Comparison of ENCODE assay signal across 8 mouse cellular contexts in the genomic region with DNA sequence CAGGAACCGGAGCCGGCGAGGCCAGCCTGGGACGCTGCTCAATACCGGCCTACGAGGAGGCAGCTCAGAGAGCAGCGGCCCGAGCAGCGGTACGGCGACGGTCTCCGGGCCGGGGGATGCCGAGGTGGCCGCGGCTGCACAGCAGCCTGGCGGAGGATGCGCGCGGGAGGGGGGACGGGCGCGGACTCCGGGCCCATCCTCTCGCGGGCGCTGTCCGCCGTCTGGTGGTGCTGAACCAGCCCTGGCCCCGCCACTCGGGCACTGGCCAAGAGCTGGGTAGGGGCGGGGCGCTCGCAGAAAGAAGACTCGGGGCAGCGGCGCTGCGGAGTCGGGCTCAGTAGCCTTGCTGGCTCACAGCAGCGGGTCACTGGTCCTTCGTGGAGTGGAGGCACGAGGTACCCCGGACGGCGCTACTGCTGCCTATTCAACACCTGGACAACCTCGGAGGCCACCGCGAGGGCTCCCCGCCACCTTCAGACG. TPM values are rescaled to one million over a fixed set of nuclear protein-coding genes. Genes with fewer than 3 reads are reported as not detected.
DNase-seq lines count a peak whose midpoint lies in the region; ATAC-seq and TF ChIP-seq lines count a peak whose summit lies in the region.

No protein-coding gene starts in this region.

- H3K27ac ChIP-seq in CH12.LX (ENCODE audit: insufficient read depth, low read depth), result no peak overlapping the region
- peak overlapping the region; percentile 97 for H3K27ac ChIP-seq in forebrain, embryonic 15.5 days (replicated peaks)
- H3K27ac ChIP-seq in liver, postnatal 0 days (ENCODE audit: low read depth), result no peak overlapping the region
- peak overlapping the region; percentile 98 for H3K27ac ChIP-seq in neural tube, embryonic 14.5 days (ENCODE audit: low read depth, low read length)
- no peak overlapping the region for H3K27ac ChIP-seq in testis, adult 2 months (ENCODE audit: control insufficient read depth, insufficient read depth, low read depth, low read length)

- H3K4me3 ChIP-seq in CH12.LX (replicated peaks in 1 of 3; ENCODE audit: low read depth in 2 of 3, low read length in 2 of 3, poor library complexity in 1 of 3), result peak overlapping the region in 2 of 3 experiments; percentile 39 to 65
- H3K4me3 ChIP-seq in forebrain, embryonic 15.5 days, result peak overlapping the region; percentile 73
- peak overlapping the region; percentile 49 for H3K4me3 ChIP-seq in liver, postnatal 0 days (ENCODE audit: low read depth, low read length)
- peak overlapping the region; percentile 81 for H3K4me3 ChIP-seq in neural tube, embryonic 14.5 days (ENCODE audit: low read depth, low read length)
- H3K4me3 ChIP-seq in testis, adult 2 months (ENCODE audit: control insufficient read depth, low read depth, low read length), result peak overlapping the region; percentile 60

- TF ChIP-seq RAD21 in CH12.LX (IDR thresholded peaks at IDR 0.05; ENCODE audit: low read depth, low read length), result no peak

- in situ Hi-C loops in CH12.LX (cut with MboI; ENCODE audit: low pct_ligation_motif_present, low pct_unique_long_range_greater_than_20kb, low sequenced_read_pairs), result no loop called here

- H3K36me3 ChIP-seq in CH12.LX (replicated peaks in 1 of 2; ENCODE audit: control insufficient read depth in 1 of 2, insufficient read depth in 1 of 2, low read length in 1 of 2), result no peaks in the 10 kb centered on the region
- H3K36me3 ChIP-seq in forebrain, embryonic 15.5 days, result no peaks in the 10 kb centered on the region
- no peaks in the 10 kb centered on the region for H3K36me3 ChIP-seq in liver, postnatal 0 days (replicated peaks; ENCODE audit: insufficient read depth, low read length)
- no peaks in the 10 kb centered on the region for H3K36me3 ChIP-seq in neural tube, embryonic 14.5 days (ENCODE audit: control insufficient read depth, insufficient read depth, low read length)
- no peaks in the 10 kb centered on the region for H3K36me3 ChIP-seq in testis, adult 2 months (ENCODE audit: control insufficient read depth, insufficient read depth, low read length)

- H3K4me1 ChIP-seq in CH12.LX (ENCODE audit: control insufficient read depth in 1 of 2, insufficient read depth in 2 of 2), result peaks cover 7 to 20% of the 10 kb centered on the region in 2 experiments
- H3K4me1 ChIP-seq in forebrain, embryonic 15.5 days, result peaks cover 54% of the 10 kb centered on the region
- H3K4me1 ChIP-seq in liver, postnatal 0 days (ENCODE audit: insufficient read depth), result peaks cover 25% of the 10 kb centered on the region
- peaks cover 35% of the 10 kb centered on the region for H3K4me1 ChIP-seq in neural tube, embryonic 14.5 days (ENCODE audit: control insufficient read depth, insufficient read depth, low read length)
- H3K4me1 ChIP-seq in testis, adult 2 months (ENCODE audit: control insufficient read depth, insufficient read depth, low read length), result peaks cover 19% of the 10 kb centered on the region

- TF ChIP-seq CTCF in CH12.LX (conservative IDR thresholded peaks at IDR 0.05 in 1 of 2, IDR thresholded peaks at IDR 0.05 in 1 of 2; ENCODE audit: low read depth in 2 of 2, low read length in 2 of 2), result no peak
- TF ChIP-seq CTCF in liver, postnatal 0 days (IDR thresholded peaks at IDR 0.05; ENCODE audit: low read depth), result no peak
- no peak for TF ChIP-seq CTCF in testis, adult 2 months (IDR thresholded peaks at IDR 0.05; ENCODE audit: control insufficient read depth, insufficient read depth, insufficient replicate concordance, low read depth, low read length)

- no peak overlapping the region for H3K9ac ChIP-seq in CH12.LX (ENCODE audit: insufficient read depth, low read depth)
- peak overlapping the region; percentile 67 for H3K9ac ChIP-seq in forebrain, embryonic 15.5 days (replicated peaks)
- H3K9ac ChIP-seq in liver, postnatal 0 days (replicated peaks), result no peak overlapping the region
- H3K9ac ChIP-seq in neural tube, embryonic 14.5 days (replicated peaks; ENCODE audit: low read depth, low read length), result peak overlapping the region; percentile 72

- peak overlapping the region; percentile 77 for H3K4me2 ChIP-seq in CH12.LX (ENCODE audit: insufficient read depth, low read depth, poor library complexity, severe bottlenecking)
- peak overlapping the region; percentile 65 for H3K4me2 ChIP-seq in forebrain, embryonic 15.5 days (replicated peaks)
- H3K4me2 ChIP-seq in liver, postnatal 0 days (ENCODE audit: low read depth, low read length), result peak overlapping the region; percentile 76
- H3K4me2 ChIP-seq in neural tube, embryonic 14.5 days (ENCODE audit: low read depth, low read length), result peak overlapping the region; percentile 77

- peaks cover 52% of the 10 kb centered on the region for H3K27me3 ChIP-seq in CH12.LX (replicated peaks)
- H3K27me3 ChIP-seq in forebrain, embryonic 15.5 days, result peaks cover 20% of the 10 kb centered on the region
- H3K27me3 ChIP-seq in liver, postnatal 0 days (ENCODE audit: insufficient read depth, low read length), result peaks cover 55% of the 10 kb centered on the region
- peaks cover 6% of the 10 kb centered on the region; the same call in 1 of the 2 replicates for H3K27me3 ChIP-seq in neural tube, embryonic 14.5 days (ENCODE audit: control insufficient read depth, insufficient read depth, low read length)
- H3K27me3 ChIP-seq in testis, adult 2 months (ENCODE audit: control insufficient read depth, insufficient read depth, low read length), result no peaks in the 10 kb centered on the region

- ATAC-seq in forebrain, embryonic 15.5 days (replicated peaks), result peak; percentile 69
- ATAC-seq in liver, postnatal 0 days, result peak; percentile 85
- ATAC-seq in neural tube, embryonic 14.5 days (ENCODE audit: low read depth), result peak; percentile 78

- dilution Hi-C loops in CH12.LX (cut with MboI; ENCODE audit: extremely low pct_ligation_motif_present, extremely low pct_unique_long_range_greater_than_20kb, low sequenced_read_pairs), result no loop called here

- TF ChIP-seq EP300 in CH12.LX (IDR thresholded peaks at IDR 0.05; ENCODE audit: low read length), result no peak
- no peak for TF ChIP-seq EP300 in liver, postnatal 0 days (IDR thresholded peaks at IDR 0.05; ENCODE audit: low read depth)

- WGBS in forebrain, embryonic 15.5 days, result 0% methylated on average over 40 of the region's 51 CpGs
- 2% methylated on average over 39 of the region's 51 CpGs for WGBS in liver, postnatal 0 days (ENCODE audit: insufficient replicate concordance)
- WGBS in neural tube, embryonic 14.5 days, result under 1% methylated on average over 41 of the region's 51 CpGs

- H3K79me2 ChIP-seq in CH12.LX (replicated peaks; ENCODE audit: control insufficient read depth, extremely low read depth, insufficient read depth, poor library complexity, severe bottlenecking), result no peaks in the 10 kb centered on the region

- peak; percentile 45 for DNase-seq in CH12.LX (ENCODE audit: extremely low read depth)
- peak; percentile 75 for DNase-seq in cerebellum, adult 11 months
- peak; percentile 93 to 96 for DNase-seq in heart, postnatal 14 days
- peak; percentile 90 to 97 for DNase-seq in kidney, postnatal 36 days
- peak; percentile 89 for DNase-seq in liver, postnatal 0 days

- intact Hi-C loops in heart, postnatal 14 days (cut with DNase I), result no loop called here

- TF ChIP-seq POLR2A in CH12.LX (IDR thresholded peaks at IDR 0.05; ENCODE audit: low read depth, low read length), result no peak
- no peak for TF ChIP-seq POLR2A in testis, adult 2 months (IDR thresholded peaks at IDR 0.05; ENCODE audit: control insufficient read depth, low read depth, low read length)

- peaks cover 17% of the 10 kb centered on the region for H3K9me3 ChIP-seq in CH12.LX (replicated peaks; ENCODE audit: low read length)
- H3K9me3 ChIP-seq in forebrain, embryonic 15.5 days, result no peaks in the 10 kb centered on the region
- no peaks in the 10 kb centered on the region for H3K9me3 ChIP-seq in liver, postnatal 0 days (ENCODE audit: low read length)
- H3K9me3 ChIP-seq in neural tube, embryonic 14.5 days (ENCODE audit: control insufficient read depth, low read length), result no peaks in the 10 kb centered on the region

TF ChIP-seq in CH12.LX, 34 proteins besides CTCF, POLR2A, EP300 and RAD21 (continues in another document):
- TF ChIP-seq ZKSCAN1 (IDR thresholded peaks at IDR 0.05; ENCODE audit: borderline replicate concordance, low read depth, low read length) (no peak), ELF1 (IDR thresholded peaks at IDR 0.05; ENCODE audit: low read depth, low read length) (no peak), MXI1 (IDR thresholded peaks at IDR 0.05; ENCODE audit: low read depth, low read length) (peak; percentile 60; the same call in 1 of the 2 replicates), ZC3H11A (IDR thresholded peaks at IDR 0.05; ENCODE audit: low read depth, low read length) (no peak), USF1 (IDR thresholded peaks at IDR 0.05; ENCODE audit: low read depth, low read length) (no peak), IRF4 (IDR thresholded peaks at IDR 0.05; ENCODE audit: low read depth, low read length) (no peak), E2F4 (IDR thresholded peaks at IDR 0.05; ENCODE audit: insufficient replicate concordance, low read depth, low read length) (no peak), UBTF (IDR thresholded peaks at IDR 0.05; ENCODE audit: low read depth, low read length) (0 out of 2 replicates have a peak, but pooled peaks have one; percentile 56), JUN (IDR thresholded peaks at IDR 0.05; ENCODE audit: insufficient read depth, low read depth, low read length) (no peak), MYC (IDR thresholded peaks at IDR 0.05; ENCODE audit: low read depth, low read length) (no peak), NRF1 (IDR thresholded peaks at IDR 0.05; ENCODE audit: low read depth, low read length) (peak; percentile 41; the same call in 1 of the 2 replicates)

RNA-seq across cellular contexts. Expression of gene Trim67, which starts 0.3 kb away (rescaled TPM):
- total RNA-seq in CH12.LX (2012; rRNA removed) (0.04 and 0.08 TPM in 2 replicates), CH12.LX (2014; rRNA removed) (not detected in 2 replicates)
- 0.04 TPM in 1 of 2 replicates, not detected in the other for polyA plus RNA-seq in CH12.LX (2012; ENCODE audit: insufficient read length, low read depth)
- 23.9 and 26.0 TPM in 2 replicates for polyA plus RNA-seq in forebrain, embryonic 15.5 days (2015; fragmentation: Nextera tagmentation; extraction: Ambion mirVana)
- total RNA-seq in heart, postnatal 14 days (2021), result under 1 TPM; 0.37 to 0.84 TPM
- 0.05 and 0.06 TPM in 2 replicates for polyA plus RNA-seq in liver, postnatal 0 days (2015; fragmentation: Nextera tagmentation; extraction: Ambion mirVana)
- 36.7 and 42.7 TPM in 2 replicates for polyA plus RNA-seq in neural tube, embryonic 14.5 days (2014; fragmentation: Nextera tagmentation; extraction: Ambion mirVana)
- 0.43 and 0.49 TPM in 2 replicates for polyA plus RNA-seq in testis, adult 2 months (2012; rRNA removed)

RNA-seq across cellular contexts. Expression of gene Fam89a, which starts 41.6 kb away (rescaled TPM):
- 4.5 and 4.8 TPM in 2 replicates for total RNA-seq in CH12.LX (2012; rRNA removed)
- 2.2 and 2.5 TPM in 2 replicates for total RNA-seq in CH12.LX (2014; rRNA removed)
- polyA plus RNA-seq in CH12.LX (2012; ENCODE audit: insufficient read length, low read depth), result 3.7 and 4.9 TPM in 2 replicates
- 0.18 and 0.46 TPM in 2 replicates for polyA plus RNA-seq in forebrain, embryonic 15.5 days (2015; fragmentation: Nextera tagmentation; extraction: Ambion mirVana)
- 1 to 10 TPM; 1.8 to 1.9 TPM for total RNA-seq in heart, postnatal 14 days (2021)
- polyA plus RNA-seq in liver, postnatal 0 days (2015; fragmentation: Nextera tagmentation; extraction: Ambion mirVana), result 3.7 and 5.6 TPM in 2 replicates
- 0.91 and 7.0 TPM in 2 replicates for polyA plus RNA-seq in neural tube, embryonic 14.5 days (2014; fragmentation: Nextera tagmentation; extraction: Ambion mirVana)
- 10.9 and 11.2 TPM in 2 replicates for polyA plus RNA-seq in testis, adult 2 months (2012; rRNA removed)

Comparison
In these comparisons a context has a peak if more than half of its experiments do, and no peak if none do; other contexts are left out.
1. H3K27ac ChIP-seq: peak in forebrain, embryonic 15.5 days (single experiment) and neural tube, embryonic 14.5 days (single experiment); none in CH12.LX (single experiment), liver, postnatal 0 days (single experiment) and testis, adult 2 months (single experiment).
2. H3K9ac ChIP-seq: peak in forebrain, embryonic 15.5 days (single experiment) and neural tube, embryonic 14.5 days (single experiment); none in CH12.LX (single experiment) and liver, postnatal 0 days (single experiment).
3. RNA of gene Trim67, which starts 0.3 kb away (polyA plus RNA-seq): 36.7 to 42.7 TPM in neural tube, embryonic 14.5 days and 23.9 to 26.0 TPM in forebrain, embryonic 15.5 days; 0.43 to 0.49 TPM in testis, adult 2 months, 0.05 to 0.06 TPM in liver, postnatal 0 days and 0.04 TPM in CH12.LX; every median in the first group is over 10 times any median in the second.
4. Peak in every context shown above with its lines, with median percentiles within 50 percentile points of each other: DNase-seq, H3K4me2 ChIP-seq, H3K4me3 ChIP-seq and ATAC-seq.